Mouse (Mus musculus): ENCODE results near the gene Trim33.

Gene Trim33

GRCm38 (mm10) chr3:103279182-103280149, at the start of gene Trim33:
Gene Trim33 (plus strand): TSS chr3:103279293.
- peak; percentile 97 for DNase-seq (ENCODE audit: low read depth, low spot score)

GRCm38 (mm10) chr3:103232398-103232797, 46.7 kb upstream of the Trim33 start:
- DNase-seq (ENCODE audit: low read depth, low spot score): no peak

- no peak for DNase-seq (ENCODE audit: low read depth, low spot score)
Observed at GRCm38 (mm10) chr3:103241524-103241923, 37.6 kb upstream of the Trim33 start.

GRCm38 (mm10) chr3:103242156-103242555, 36.9 kb upstream of the Trim33 start:
- no peak for DNase-seq (ENCODE audit: low read depth, low spot score)

- DNase-seq (ENCODE audit: low read depth, low spot score): no peak
Observed at GRCm38 (mm10) chr3:103243491-103243890, 35.6 kb upstream of the Trim33 start.

GRCm38 (mm10) chr3:103246627-103247260, 32.3 kb upstream of the Trim33 start:
- no peak for DNase-seq (ENCODE audit: low read depth, low spot score)

GRCm38 (mm10) chr3:103256089-103256819, 22.8 kb upstream of the Trim33 start:
- DNase-seq (ENCODE audit: low read depth, low spot score): no peak

GRCm38 (mm10) chr3:103262802-103263417, 16.2 kb upstream of the Trim33 start:
- no peak for DNase-seq (ENCODE audit: low read depth, low spot score)

GRCm38 (mm10) chr3:103278561-103279181, 422 bp upstream of the Trim33 start:
- peak; percentile 11 for DNase-seq (ENCODE audit: low read depth, low spot score)

GRCm38 (mm10) chr3:103280241-103280761, 1.2 kb downstream of the Trim33 start:
- DNase-seq (ENCODE audit: low read depth, low spot score): peak; percentile 41

- peak; percentile 3 for DNase-seq (ENCODE audit: low read depth, low spot score)
Observed at GRCm38 (mm10) chr3:103280875-103281274, 1.8 kb downstream of the Trim33 start.

GRCm38 (mm10) chr3:103288761-103289160, 9.7 kb downstream of the Trim33 start:
- no peak for DNase-seq (ENCODE audit: low read depth, low spot score)

GRCm38 (mm10) chr3:103291087-103291486, 12.0 kb downstream of the Trim33 start:
- DNase-seq (ENCODE audit: low read depth, low spot score): no peak

- no peak for DNase-seq (ENCODE audit: low read depth, low spot score)
Observed at GRCm38 (mm10) chr3:103305411-103305982, 26.4 kb downstream of the Trim33 start.

GRCm38 (mm10) chr3:103309252-103309651, 30.2 kb downstream of the Trim33 start:
- no peak for DNase-seq (ENCODE audit: low read depth, low spot score)

GRCm38 (mm10) chr3:103309750-103310149, 30.7 kb downstream of the Trim33 start:
- DNase-seq (ENCODE audit: low read depth, low spot score): no peak

- no peak for DNase-seq (ENCODE audit: low read depth, low spot score)
Observed at GRCm38 (mm10) chr3:103314291-103314690, 35.2 kb downstream of the Trim33 start.

GRCm38 (mm10) chr3:103335371-103335770, 56.3 kb downstream of the Trim33 start:
- DNase-seq (ENCODE audit: low read depth, low spot score): no peak

GRCm38 (mm10) chr3:103346658-103347057, 67.6 kb downstream of the Trim33 start:
- DNase-seq (ENCODE audit: low read depth, low spot score): no peak

GRCm38 (mm10) chr3:103353518-103353917, 74.4 kb downstream of the Trim33 start:
- no peak for DNase-seq (ENCODE audit: low read depth, low spot score)
